Mouse (Mus musculus) kidney, postnatal 0 days (tissue): ENCODE data around the gene Prkg1. TPM values are rescaled to one million over a fixed set of nuclear protein-coding genes. Genes with fewer than 3 reads are reported as not detected.
A peak's percentile ranks its signal among the peaks of the same experiment; 100 is the strongest.
"Not testable (repeated sequence)": the region's sequence is repeated elsewhere in the genome, so short reads cannot be mapped to it uniquely, and the experiment has no call there.

Source experiments
- ATAC-seq: fragments of 200-750 bp; cut with Nextera tagmentation; replicated peaks from 2 replicates; pipeline ENCODE4 v1.8.0; 2017; ENCODE audit warnings: low read depth, moderate number of reproducible peaks, moderate TSS enrichment, moderate library complexity; ENCODE audit not compliant: low FRiP score
- DNase-seq: peaks from one replicate; pipeline ENCODE4 v3.0.0-alpha.2; 2016; ENCODE audit warnings: low spot score
- H3K27ac ChIP-seq: fragments of 300-500 bp; sonication (generic); 2 replicates; pipeline ENCODE4 v1.5.1; 2014; ENCODE audit warnings: mild to moderate bottlenecking
- H3K27me3 ChIP-seq: fragments of 300-500 bp; sonication (generic); 2 replicates; pipeline ENCODE4 v1.6.1; 2014; ENCODE audit warnings: low read length, mixed read lengths; ENCODE audit not compliant: insufficient read depth
- H3K36me3 ChIP-seq: fragments of 300-500 bp; sonication (generic); 2 replicates; pipeline ENCODE4 v1.6.1; 2014; ENCODE audit warnings: low read length, mixed read lengths; ENCODE audit not compliant: insufficient read depth
- H3K4me1 ChIP-seq: fragments of 300-500 bp; sonication (generic); replicated peaks from 2 replicates; pipeline ENCODE4 v1.6.1; 2014; ENCODE audit warnings: antibody characterized with exemption, low read length, mixed read lengths; ENCODE audit not compliant: insufficient read depth
- H3K4me2 ChIP-seq: fragments of 300-500 bp; sonication (generic); 2 replicates; pipeline ENCODE4 v1.6.1; 2014; ENCODE audit warnings: mild to moderate bottlenecking, low read length, moderate library complexity, mixed read lengths
- H3K4me3 ChIP-seq: fragments of 300-500 bp; sonication (generic); replicated peaks from 2 replicates; pipeline ENCODE4 v1.5.1; 2014; ENCODE audit warnings: low read depth, low read length
- H3K9ac ChIP-seq: fragments of 300-500 bp; sonication (generic); 2 replicates; pipeline ENCODE4 v1.6.1; 2014; ENCODE audit warnings: low read depth, low read length
- H3K9me3 ChIP-seq: fragments of 300-500 bp; sonication (generic); replicated peaks from 2 replicates; pipeline ENCODE4 v1.6.1; 2016; ENCODE audit warnings: low read length, inconsistent platforms, mixed read lengths
- CTCF ChIP-seq: IDR thresholded peaks from 2 replicates; pipeline ENCODE4 v1.5.1; 2016; ENCODE audit warnings: antibody characterized with exemption, low read depth, mild to moderate bottlenecking, moderate library complexity
- WGBS: fragments of 180-500 bp; shearing (Covaris S2); extraction: QIAGEN DNeasy Blood & Tissue Kit; methylation state at CpG from one replicate; pipeline ENCODE4 v1.1.7; 2014; 5-methylcytosine and 5-hydroxymethylcytosine counted together
- polyA plus RNA-seq: library from polyadenylated mRNA; unstranded; fragments of >200 nt; fragmentation: Nextera tagmentation; extraction: Ambion mirVana; gene quantifications from 2 replicates; pipeline ENCODE4 v1.2.1, GENCODE M21; 2015

The Prkg1 gene
- polyA plus RNA-seq, 1 experiment from 2014 or later: 2.3 TPM

DNA sequence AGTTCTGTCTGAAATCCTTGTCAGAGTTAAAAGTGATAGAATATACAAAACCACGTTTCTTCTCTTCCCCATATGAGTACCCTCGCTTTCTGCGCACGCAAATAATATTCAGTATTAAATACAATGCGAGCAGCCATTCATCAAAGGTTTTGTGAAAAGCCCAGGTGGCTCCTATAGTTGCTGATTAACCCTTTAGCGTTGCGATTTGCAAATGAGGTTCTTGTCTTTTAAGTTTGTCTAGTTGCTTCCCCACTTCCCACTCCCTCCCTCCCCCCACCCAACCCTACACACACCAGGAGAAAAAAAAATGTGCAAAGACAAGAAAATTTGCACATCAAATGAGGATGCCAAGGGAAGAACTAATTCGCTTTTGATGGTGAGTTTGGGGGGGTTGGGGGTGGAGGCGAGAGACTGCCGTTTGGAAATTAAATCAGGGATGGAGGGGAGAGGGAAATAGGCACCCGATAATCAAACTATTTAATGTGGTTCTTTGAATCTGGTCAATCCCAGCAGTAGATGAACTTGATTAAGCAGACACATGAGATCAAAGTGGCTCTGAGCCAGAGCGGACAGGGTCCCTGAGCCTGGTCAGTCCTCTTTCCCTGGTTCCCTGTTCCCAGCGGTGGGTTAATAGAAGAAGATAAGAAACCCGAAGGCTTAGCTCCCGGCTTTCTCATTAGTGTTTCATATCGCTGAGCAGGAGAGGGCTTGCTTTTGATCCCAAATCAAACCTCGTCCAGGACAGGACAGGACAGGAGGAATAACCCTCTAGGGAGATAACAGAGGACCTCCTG lies 1214.8 kb downstream of the Prkg1 start:
- DNase-seq (no peak), ATAC-seq (no peak)
- no peak overlapping the region for H3K9ac ChIP-seq
- WGBS: 4% methylated on average over 17 of the region's 17 CpGs
- TF ChIP-seq CTCF: no peak
- no peaks in the 10 kb centered on the region for H3K9me3 ChIP-seq
- peaks cover 6% of the 10 kb centered on the region; the same call in 1 of the 2 replicates for H3K27me3 ChIP-seq
- no peaks in the 10 kb centered on the region for H3K36me3 ChIP-seq
- peaks cover 7% of the 10 kb centered on the region; the same call in 1 of the 2 replicates for H3K4me1 ChIP-seq
- H3K27ac ChIP-seq: no peak overlapping the region
- H3K4me2 ChIP-seq: peak overlapping the region; percentile 67
- peak overlapping the region; percentile 46 for H3K4me3 ChIP-seq

DNA sequence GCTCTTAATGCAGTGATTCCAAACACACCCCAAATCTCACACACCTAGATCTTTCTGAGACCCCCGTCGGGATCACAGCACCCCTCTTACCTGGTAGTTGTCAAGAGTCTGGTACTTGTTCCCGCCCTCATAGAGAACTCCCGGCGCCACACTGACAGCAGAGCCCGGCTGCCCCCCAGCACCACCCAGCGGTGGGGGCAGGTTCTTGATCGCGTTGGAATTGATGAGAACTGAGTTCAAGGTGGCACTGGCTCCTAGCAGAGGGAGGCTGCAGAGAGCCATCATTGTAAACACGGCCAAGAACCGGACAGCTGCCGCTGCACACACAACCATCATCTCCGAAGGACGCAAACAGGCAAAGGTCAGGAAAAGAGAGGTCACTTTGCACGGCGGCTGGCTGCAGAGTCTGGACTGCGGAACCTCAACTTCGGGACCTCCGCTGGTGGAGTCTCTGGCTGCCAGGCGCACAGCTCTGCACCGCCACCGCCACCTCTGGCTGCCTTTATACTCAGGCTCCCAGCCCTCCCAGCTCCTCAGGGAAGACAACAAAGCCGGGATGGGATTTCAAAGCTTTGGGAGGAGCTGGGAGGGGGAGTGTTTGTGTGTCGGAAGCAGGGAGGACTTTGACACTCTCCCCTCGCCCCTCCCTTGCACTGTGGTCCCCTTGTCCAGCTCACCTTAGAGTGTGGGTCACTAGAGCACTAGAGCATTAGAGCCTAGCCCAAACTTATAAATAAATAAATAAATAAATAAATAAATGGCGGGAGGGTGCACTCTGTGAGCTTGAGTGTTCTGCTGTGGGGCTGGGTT lies 1215.6 kb downstream of the Prkg1 start, which contains the start of gene Dkk1:
Dkk1 (minus strand) TSS at position 622 of the 810 bp plus-strand sequence.
- DNase-seq (peak; percentile 90), ATAC-seq (peak; percentile 87)
- 1% methylated on average over 26 of the region's 26 CpGs for WGBS
- Histone ChIP-seq H3K27ac (no peak within 1 kb of the TSS), H3K4me3 (peak within 1 kb of the TSS; percentile 46), H3K4me1 (peaks cover 7% of the 10 kb centered on the region; the same call in 1 of the 2 replicates), H3K27me3 (peaks cover 6% of the 10 kb centered on the region; the same call in 1 of the 2 replicates), H3K36me3 (no peaks in the 10 kb centered on the region), H3K9me3 (no peaks in the 10 kb centered on the region), H3K9ac (peak within 1 kb of the TSS; percentile 40; the same call in 1 of the 2 replicates), H3K4me2 (peak within 1 kb of the TSS; percentile 67)
- peak; percentile 45 for TF ChIP-seq CTCF

- WGBS: 3% methylated on average over 23 of the region's 23 CpGs
- ATAC-seq (no peak), DNase-seq (no peak)
- Histone ChIP-seq H3K27me3 (peaks cover 6% of the 10 kb centered on the region; the same call in 1 of the 2 replicates), H3K4me2 (peak overlapping the region; percentile 67), H3K9me3 (no peaks in the 10 kb centered on the region), H3K27ac (no peak overlapping the region), H3K36me3 (no peaks in the 10 kb centered on the region), H3K4me1 (peaks cover 7% of the 10 kb centered on the region; the same call in 1 of the 2 replicates), H3K4me3 (peak overlapping the region; percentile 46), H3K9ac (peak overlapping the region; percentile 40; the same call in 1 of the 2 replicates)
- peak; percentile 21; the same call in 1 of the 2 replicates for TF ChIP-seq CTCF
Measured at GRCm38 (mm10) chr19:30548411-30549043, 1216.3 kb downstream of the Prkg1 start.

DNA sequence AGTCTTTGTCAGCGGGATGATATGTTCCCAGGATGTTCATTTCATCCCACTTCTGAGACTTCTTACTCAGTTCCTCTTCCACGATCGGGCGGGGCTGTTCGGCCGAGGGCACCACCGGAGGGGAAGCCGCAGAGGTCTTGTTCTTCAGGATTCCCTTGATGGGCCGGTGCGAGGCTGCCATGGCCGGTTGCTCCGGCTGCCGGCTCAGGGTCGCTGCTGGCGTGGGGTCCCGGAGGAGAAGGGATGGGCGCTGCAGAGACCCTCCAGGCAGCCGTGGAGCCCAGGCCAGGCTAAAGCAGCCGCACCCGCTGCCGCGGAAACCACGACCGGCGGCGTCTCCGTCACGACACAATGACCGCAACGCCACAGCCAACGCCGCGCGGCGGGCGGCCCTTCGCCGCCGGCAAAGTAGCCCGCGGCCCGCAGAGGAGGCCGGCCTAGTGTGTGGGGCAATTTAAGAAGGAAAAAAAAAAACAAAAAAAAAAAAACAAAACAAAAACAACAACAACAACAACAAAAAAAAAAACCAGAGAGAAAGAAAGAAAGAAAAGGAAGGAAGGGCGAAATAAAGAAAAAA lies 1225.4 kb downstream of the Prkg1 start:
- not testable (repeated sequence) for DNase-seq, H3K27ac ChIP-seq, H3K9me3 ChIP-seq, ATAC-seq, H3K36me3 ChIP-seq, H3K27me3 ChIP-seq, H3K4me1 ChIP-seq
- Histone ChIP-seq H3K4me3 (peak overlapping the region; percentile 37), H3K9ac (peak overlapping the region; percentile 37; the same call in 1 of the 2 replicates), H3K4me2 (peak overlapping the region; percentile 65)
- WGBS: 2% methylated on average over 43 of the region's 44 CpGs

GRCm38 (mm10) chr19:30516771-30517170 lies 1248.1 kb downstream of the Prkg1 start:
- 52% methylated on average over 6 of the region's 6 CpGs for WGBS
- Histone ChIP-seq H3K9ac (no peak overlapping the region), H3K9me3 (no peaks in the 10 kb centered on the region), H3K27ac (0 out of 2 replicates have a peak overlapping the region, but pooled peaks have one; percentile 39), H3K36me3 (no peaks in the 10 kb centered on the region), H3K4me3 (no peak overlapping the region), H3K4me2 (no peak overlapping the region), H3K4me1 (no peaks in the 10 kb centered on the region), H3K27me3 (no peaks in the 10 kb centered on the region)
- ATAC-seq (peak; percentile 85), DNase-seq (no peak)
- no peak for TF ChIP-seq CTCF

Other genes starting within 250 kb of the Prkg1 start
- gene A1cf, start 103.7 kb upstream of the Prkg1 start, polyA plus RNA-seq: 2.0 and 2.3 TPM in 2 replicates